Mouse (Mus musculus) c-Kit-positive CD71-positive TER-119-negative erythroid progenitor cells, embryonic 14.5 days (primary cell): ENCODE measurements around the gene Tomm40.

Source experiments
- DNase-seq: peaks from one replicate; pipeline ENCODE4 v3.0.0-alpha.2; 2013; ENCODE audit warnings: low read depth

The Tomm40 gene

GRCm38 (mm10) chr7:19744590-19745385, 29.6 kb upstream of the Tomm40 start:
- no peak for DNase-seq

GRCm38 (mm10) chr7:19743791-19744190, 28.6 kb upstream of the Tomm40 start:
- no peak for DNase-seq

GRCm38 (mm10) chr7:19742468-19742867, 27.2 kb upstream of the Tomm40 start:
- DNase-seq = no peak

GRCm38 (mm10) chr7:19741329-19742031, 26.2 kb upstream of the Tomm40 start:
- no peak for DNase-seq

GRCm38 (mm10) chr7:19740269-19740668, 25.0 kb upstream of the Tomm40 start:
- DNase-seq = no peak

GRCm38 (mm10) chr7:19738771-19739170, 23.5 kb upstream of the Tomm40 start:
- DNase-seq = peak; percentile 27

GRCm38 (mm10) chr7:19736389-19737057, 21.3 kb upstream of the Tomm40 start:
- DNase-seq = peak; percentile 78

GRCm38 (mm10) chr7:19734178-19734666, 19.0 kb upstream of the Tomm40 start:
- DNase-seq = no peak

- DNase-seq = no peak
Measured at GRCm38 (mm10) chr7:19726541-19726940, 11.3 kb upstream of the Tomm40 start.

- no peak for DNase-seq
Measured at GRCm38 (mm10) chr7:19724167-19724566, 8.9 kb upstream of the Tomm40 start.

- DNase-seq = no peak
Measured at GRCm38 (mm10) chr7:19722754-19723195, 7.5 kb upstream of the Tomm40 start.

GRCm38 (mm10) chr7:19719200-19719599, 4.0 kb upstream of the Tomm40 start:
- no peak for DNase-seq

- DNase-seq = no peak
Measured at GRCm38 (mm10) chr7:19718297-19718952, 3.2 kb upstream of the Tomm40 start.

- no peak for DNase-seq
Measured at GRCm38 (mm10) chr7:19717346-19717745, 2.1 kb upstream of the Tomm40 start.

GRCm38 (mm10) chr7:19716822-19717221, 1.6 kb upstream of the Tomm40 start:
- DNase-seq = no peak

- DNase-seq = no peak
Measured at GRCm38 (mm10) chr7:19716055-19716682, 931 bp upstream of the Tomm40 start.

- DNase-seq = no peak
Measured at GRCm38 (mm10) chr7:19714836-19715235, 402 bp downstream of the Tomm40 start.

- no peak for DNase-seq
Measured at GRCm38 (mm10) chr7:19713598-19713997, 1.6 kb downstream of the Tomm40 start.

GRCm38 (mm10) chr7:19713196-19713595, 2.0 kb downstream of the Tomm40 start:
- DNase-seq = no peak

- DNase-seq = no peak
Measured at GRCm38 (mm10) chr7:19712414-19712813, 2.8 kb downstream of the Tomm40 start.

GRCm38 (mm10) chr7:19710650-19711049, 4.6 kb downstream of the Tomm40 start:
- no peak for DNase-seq

- no peak for DNase-seq
Measured at GRCm38 (mm10) chr7:19705271-19705670, 10.0 kb downstream of the Tomm40 start.
